Mouse (Mus musculus) ovary, postnatal 14 days (tissue): ENCODE measurements around the gene Lrif1.
A peak's percentile ranks its signal among the peaks of the same experiment; 100 is the strongest.
"Not testable (repeated sequence)": the region's sequence is repeated elsewhere in the genome, so short reads cannot be mapped to it uniquely, and the experiment has no call there.

Experiments
- DNase-seq: peaks from one replicate; pipeline ENCODE4 v3.0.0; 2022; ENCODE audit warnings: low spot score

Gene Lrif1

DNA sequence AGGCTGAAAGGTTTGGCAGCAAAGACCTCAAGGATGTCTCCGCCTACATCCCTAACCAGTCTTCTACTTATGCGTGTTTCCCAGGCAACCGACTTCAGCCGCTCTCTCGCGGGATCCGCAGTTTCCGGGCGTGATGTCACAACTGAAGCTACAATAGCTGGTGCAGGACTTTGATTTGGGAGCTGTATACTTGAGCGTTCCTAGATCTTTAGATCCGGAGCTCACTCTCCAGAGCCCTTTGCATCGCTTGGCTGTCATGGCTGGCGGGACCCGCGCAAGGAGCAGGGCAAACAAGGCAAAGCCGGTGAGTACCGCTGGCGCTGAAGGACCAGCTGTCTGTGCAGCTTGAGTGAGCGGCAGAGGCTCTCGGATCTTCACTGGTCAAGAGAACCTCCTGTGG, at the start of gene Lrif1:
TSS of gene Lrif1 (plus strand) at position 158 of the 400 bp plus-strand sequence.
- DNase-seq, result peak; percentile 63

DNA sequence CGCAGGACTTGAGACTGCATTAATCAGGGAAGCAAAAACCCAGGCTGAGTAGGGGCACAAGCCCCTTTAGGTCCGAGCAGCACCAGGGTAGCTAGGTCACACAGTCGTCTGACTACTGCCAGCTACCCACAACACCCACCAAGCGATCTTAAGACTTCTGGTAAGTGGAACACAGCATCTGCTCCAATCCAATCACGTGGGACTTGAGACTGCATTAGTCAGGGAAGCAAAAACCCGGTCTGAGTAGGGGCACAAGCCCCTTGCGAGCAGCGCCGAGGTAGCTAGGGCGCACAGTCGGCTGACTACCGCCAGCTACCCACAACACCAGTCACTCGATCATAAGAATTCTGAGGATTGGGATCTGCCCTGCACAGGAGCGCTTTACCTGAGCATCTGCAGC, 12.0 kb upstream of the Lrif1 start:
- DNase-seq, result not testable (repeated sequence)

DNA sequence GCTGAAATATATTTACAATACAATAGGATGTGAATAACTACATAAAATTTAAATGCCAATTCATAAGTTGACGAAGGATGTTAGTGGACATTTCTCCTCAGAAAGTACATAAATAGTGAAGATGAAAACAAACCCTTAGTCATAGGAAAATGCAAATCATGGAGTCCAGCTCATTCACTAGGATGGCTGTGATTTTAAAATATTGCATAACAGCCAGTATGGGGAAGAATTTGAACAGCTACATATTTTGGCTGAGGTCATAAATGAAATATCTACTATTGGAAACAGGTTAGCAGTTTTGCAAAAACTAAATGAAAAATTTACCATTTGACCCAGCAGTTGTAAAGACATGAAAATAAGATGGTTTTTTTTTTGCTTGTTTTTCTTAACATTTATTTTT, 594 bp downstream of the Lrif1 start:
- no peak for DNase-seq

- peak; percentile 85 for DNase-seq
These were observed 36.7 kb downstream of the Lrif1 start for GRCm38 (mm10) chr3:106721397-106722027.

DNA sequence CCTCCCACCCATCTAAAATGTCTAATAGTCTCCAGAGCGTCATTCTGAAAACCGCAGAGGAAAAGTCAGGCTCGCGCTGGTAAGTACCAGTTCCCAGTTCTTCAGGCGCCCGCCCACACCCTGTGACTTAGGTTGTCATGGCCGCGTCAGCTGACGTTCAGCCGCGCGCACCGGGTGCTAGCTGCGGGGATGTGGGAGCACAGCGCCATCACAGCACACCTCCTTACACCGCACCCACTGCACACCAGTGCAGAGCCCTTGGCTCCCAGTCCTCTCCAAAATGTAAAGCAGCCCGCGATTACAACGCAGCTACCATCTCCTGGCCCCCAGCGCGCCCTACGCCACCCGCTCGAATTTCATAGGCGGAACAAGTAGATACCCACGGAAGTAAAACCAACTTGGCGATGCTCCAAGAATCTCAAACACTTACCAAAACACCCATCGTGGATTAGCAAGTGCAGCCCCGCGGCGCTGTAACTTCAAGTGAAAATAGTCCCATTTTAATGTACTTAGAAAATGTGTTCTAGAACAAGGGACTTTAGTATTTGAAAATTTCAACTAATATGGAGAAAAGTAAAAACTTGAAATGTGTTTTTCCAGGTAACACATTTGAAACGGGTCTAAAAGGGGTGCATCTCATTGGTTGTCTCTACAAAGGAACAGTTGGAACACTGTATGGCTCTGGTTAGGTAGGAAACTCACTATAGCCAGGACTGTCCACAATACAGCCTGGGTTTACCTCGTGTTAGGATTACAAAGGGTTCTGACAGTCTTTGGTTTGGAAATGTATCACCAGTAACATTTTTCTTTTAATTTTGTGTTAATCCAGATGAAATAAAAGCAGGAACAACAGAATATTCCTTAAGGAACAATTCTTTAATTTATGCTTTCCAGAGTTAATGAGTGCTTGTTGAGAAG, 37.5 kb downstream of the Lrif1 start:
- peak; percentile 69 for DNase-seq

- DNase-seq, result no peak
These were observed 71.1 kb downstream of the Lrif1 start for GRCm38 (mm10) chr3:106755898-106756297.

- no peak for DNase-seq
These were observed 87.0 kb downstream of the Lrif1 start for GRCm38 (mm10) chr3:106771834-106772233.

- no peak for DNase-seq
These were observed 100.3 kb downstream of the Lrif1 start for GRCm38 (mm10) chr3:106785130-106785529.
